Mouse (Mus musculus) layer of hippocampus, adult 9-10 months (tissue): ENCODE data around the gene Col5a1.

Source experiments
- DNase-seq: peaks from one replicate; pipeline ENCODE4 v3.0.0; 2022; ENCODE audit warnings: low spot score

Col5a1 gene

DNA sequence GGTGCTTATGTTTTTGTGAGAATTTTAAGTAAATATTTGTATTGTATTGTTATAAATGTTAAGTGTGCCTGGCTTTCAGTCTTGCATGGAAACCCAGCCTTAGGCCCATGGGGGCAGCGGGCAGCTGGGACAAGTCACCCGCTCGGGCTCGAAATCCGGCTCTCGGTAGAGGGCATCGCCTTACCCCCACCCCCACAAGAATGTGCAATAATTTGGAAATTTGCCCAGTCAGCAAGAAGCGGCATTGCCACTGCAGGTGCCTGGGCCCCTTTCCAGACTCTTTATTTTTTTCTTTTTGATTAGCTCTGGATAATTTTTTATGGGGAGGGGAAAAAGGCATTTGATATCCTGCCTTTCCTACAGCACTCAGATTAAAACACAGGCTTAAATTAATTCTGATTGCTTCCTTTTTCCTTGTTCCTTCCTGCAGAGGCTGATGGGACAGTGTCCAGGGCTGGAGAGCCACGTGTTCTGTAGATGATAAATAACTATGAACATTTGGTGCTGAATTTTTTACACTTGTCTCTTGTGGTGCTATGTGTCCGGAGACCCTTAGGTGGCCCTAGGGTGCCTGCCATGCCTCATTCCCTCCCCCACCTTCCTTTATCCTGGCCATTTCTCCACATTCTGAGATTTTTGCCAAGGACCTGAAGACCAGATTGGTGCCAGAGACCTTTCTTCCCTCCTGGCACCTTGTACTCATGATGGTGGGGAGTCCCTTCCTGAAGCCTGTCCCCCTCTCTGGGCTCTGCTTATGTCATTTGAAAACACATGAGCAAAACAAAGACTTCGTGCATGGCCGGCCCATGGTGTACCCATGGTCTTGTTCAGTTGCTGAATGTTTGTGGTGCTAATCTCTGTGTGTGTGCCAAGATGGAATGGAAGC, 151.5 kb downstream of the Col5a1 start:
- no peak for DNase-seq

DNA sequence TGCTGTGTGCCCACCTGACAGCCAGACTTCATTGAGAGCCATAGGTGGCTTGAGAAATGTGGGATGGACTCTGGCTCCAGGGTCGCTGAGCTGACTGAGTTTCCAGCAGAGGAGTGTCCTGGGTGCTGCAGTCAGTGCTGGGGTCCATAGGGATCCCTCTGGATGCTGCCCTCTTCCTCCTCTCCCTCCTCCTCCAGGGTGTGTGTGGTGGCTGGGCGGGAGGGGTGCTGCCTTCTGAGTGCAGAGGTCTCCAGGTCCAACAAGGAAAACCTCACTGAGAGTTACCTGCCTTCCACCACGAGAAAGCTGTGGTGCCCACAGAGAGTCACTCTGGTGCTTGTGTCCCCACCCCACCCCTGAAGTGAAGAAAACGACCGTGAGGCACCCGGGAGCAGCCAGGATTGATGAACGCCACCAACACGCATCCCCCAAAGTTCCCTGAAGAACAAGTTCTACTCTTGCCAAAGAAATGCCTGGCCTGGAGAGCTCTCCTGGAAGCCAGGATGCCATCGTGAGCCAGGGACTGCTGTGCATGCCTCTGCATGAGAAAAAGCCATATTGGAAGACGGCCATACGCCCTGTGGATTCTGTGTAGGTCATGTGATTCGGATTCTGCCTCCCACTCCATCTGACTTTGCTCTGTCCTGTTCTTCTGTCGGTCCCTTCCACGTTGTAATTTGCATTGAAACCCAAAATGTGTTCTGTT, 152.3 kb downstream of the Col5a1 start:
- DNase-seq: peak; percentile 25

DNA sequence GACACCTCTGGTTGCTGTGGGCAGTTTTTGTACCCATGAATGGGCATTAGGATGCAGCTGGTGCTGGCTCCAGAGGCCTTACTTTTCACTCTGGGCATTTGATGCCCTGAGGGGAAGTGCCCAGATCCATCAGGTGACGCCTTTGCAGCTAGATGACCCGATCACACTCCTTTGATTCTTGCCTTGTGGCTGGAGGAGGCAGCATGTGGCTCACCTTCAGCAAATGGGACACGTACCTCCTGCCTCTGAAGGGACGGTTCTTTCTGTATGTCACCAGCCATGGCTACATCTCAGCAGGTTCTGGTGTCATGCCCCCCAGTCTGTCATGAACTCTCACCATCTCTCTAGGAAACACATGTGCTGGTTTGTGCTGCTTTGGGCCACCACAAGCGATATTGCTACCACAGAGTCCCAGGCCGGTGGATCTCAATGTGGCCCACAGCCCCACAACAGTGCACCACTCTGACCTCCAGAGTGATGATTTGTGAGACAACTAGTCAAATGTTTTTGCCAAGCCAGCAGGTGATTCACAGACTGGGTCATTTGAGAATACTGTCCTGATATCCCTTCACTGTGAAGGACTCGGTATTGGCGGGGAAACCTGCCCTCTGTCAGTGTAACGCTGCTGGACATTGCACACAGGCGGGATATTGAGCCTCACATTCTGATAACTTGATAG, 153.6 kb downstream of the Col5a1 start:
- DNase-seq: no peak

DNA sequence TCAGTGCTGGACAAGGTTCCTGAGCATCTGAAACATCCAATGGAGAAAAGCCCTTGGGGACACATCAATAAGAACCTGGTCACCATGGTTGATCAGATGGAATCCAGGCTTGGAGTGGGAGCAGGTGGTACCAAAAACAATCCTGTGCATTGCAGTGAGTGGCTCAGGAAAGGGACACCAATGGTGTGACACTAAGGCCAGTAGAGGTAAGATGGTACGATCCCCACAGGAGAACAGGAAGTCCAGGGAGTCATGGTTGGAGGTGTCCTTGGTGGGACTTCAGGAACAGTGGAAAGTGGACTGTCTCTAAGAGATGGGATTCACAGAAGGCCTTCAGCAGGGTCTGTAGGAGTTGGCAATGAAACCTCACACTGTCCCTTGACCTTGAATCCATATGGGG, 154.2 kb downstream of the Col5a1 start:
- DNase-seq: no peak

DNA sequence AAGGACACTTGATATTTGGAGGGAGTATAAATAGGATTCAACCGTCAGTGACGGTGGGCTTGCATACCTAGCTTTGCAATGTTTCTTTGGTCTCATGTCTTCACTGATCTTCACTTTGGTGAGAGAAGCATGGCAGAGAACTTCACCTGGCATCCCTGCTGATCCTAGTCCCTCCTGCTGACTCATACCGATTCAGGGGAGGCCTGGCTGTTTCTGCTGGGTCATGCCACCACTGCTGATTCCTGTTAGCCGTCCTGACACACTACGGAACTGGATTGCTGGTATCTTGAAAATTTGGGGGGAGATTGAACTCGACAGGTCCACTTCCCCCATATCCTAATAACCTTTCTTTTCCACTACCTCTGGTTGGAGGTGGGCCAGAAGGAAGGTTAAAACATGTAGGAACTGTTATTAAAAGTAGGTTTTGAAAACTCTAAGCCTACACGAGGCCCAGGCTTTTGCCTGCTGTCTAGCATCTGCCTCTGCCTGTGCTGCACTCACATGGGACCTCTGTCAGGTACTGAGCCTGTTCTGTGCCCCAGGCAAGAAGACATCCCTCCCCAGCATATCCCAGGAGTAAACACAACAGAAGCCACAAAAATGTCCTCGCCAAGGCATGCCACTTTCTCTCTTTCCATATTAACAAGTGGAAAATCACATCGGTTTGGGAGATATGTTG, 158.8 kb downstream of the Col5a1 start:
- no peak for DNase-seq

DNA sequence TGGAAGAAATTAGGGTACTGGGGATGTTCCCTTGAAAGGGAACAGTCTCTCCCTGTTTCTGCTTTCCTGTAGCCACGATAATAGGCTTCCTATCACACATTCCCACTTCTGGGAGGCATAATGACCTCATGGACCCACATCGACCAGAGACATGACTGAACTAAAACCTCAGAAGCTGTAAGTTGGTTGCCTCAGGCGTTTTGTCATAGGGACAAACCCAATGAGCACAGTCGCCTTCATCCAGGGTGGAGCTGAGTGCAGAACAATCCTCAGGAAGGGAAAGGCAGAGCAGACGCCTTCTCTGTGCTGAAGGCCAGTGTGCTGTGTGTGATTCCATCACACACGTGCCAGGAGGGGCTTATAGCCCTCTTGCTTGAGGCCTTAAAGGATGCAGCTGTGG, 160.1 kb downstream of the Col5a1 start:
- no peak for DNase-seq

DNA sequence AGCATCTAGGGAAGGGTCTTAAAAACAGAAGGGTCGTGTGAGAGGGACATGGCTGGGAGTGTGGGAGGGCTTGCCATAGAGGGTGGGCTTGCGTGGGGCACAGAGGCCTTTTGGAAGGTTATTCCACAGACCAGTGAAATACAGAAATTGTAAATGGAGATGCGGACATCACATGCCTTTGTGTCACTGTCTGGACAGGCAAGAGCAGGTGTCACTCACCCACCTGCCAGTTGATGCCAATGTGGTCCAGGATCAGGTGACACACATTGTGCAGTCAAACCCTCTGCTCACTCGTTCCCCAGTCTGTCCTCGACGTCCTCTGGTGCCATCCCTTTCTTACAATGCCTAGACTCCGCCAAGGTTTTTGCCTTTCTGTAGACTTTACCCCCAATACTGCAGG, 160.9 kb downstream of the Col5a1 start:
- DNase-seq: no peak

DNA sequence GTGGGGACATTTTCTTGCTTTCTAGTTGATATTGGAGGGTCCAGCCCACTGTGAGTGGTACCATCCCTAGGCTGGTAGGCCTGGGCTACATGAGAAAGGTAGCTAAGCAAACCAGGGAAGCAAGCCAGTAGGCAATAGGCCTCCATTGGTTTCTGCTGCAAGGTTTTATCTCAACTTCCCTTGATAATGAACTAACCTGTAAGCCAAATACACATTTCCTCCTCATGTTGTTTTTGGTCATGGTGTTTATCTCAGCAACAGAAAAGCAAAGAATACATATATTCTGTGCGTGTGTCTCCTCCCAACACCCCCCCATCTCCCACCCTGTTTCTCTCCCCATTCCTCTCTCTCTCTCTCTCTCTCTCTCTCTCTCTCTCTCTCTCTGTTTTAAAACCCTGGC, 173.7 kb downstream of the Col5a1 start:
- DNase-seq: no peak

DNA sequence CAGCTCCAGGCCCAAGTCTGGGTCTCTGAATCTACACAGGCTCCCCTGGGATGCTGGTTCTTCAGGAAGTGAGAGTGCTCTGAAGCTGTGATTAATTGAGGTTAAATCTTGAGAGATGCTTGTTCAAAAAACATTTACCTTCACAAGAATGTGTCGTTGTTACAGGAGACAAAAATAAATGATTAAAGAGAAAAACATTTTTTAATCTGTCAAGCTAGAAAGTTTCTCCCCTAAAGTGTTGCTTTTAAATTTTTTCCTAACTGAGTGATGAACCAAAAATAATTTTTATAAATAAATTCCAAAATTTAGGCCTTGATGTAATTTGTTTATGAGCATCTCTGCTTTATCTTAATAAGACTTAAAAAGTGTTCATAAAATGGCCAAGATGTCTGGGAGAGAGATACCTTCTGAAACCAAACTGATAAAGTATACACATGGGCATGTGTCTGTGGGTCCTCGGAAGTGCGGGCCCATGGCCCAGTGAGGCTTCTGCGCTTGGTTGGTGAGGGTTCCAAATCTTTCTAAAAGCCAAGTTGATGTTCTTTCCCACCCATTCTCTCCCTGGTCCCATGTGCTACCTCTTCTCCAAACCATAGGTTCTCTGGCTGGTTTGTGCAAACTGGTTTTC, 177.6 kb downstream of the Col5a1 start:
- DNase-seq: no peak

DNA sequence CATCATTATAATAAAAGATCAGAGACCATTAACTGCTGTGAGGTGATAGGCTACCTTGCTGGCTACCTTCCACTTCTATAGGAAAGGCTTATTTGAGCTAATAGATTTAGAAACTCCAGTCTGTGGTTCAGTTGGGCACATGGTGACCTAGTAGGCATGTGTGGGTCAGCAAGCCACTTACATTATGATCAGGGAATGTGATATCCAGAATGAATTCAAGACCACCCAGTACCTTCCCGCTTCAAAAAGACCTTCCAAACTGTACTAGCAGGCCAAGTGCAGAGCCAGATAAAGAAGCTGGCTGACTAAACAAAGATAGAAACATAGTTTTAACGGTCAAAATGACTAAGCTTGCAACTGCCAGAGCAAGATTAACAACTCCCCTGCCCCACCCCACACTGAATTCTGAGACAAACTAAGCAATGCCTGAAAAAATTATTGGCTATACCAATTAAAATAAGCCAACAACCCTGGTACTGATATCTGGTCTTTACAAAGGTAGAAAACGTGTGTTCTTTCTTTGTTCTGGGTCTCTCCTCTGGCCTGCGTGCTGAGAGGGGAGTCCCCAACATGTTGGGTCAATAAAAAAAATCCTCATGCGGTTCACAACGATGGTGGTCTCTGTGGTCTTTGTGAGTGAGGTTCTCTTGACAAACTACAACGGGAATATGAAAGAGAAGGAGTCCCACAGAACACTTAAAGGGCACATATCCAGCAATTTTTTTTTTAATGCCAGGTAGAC, 178.3 kb downstream of the Col5a1 start:
- no peak for DNase-seq

DNA sequence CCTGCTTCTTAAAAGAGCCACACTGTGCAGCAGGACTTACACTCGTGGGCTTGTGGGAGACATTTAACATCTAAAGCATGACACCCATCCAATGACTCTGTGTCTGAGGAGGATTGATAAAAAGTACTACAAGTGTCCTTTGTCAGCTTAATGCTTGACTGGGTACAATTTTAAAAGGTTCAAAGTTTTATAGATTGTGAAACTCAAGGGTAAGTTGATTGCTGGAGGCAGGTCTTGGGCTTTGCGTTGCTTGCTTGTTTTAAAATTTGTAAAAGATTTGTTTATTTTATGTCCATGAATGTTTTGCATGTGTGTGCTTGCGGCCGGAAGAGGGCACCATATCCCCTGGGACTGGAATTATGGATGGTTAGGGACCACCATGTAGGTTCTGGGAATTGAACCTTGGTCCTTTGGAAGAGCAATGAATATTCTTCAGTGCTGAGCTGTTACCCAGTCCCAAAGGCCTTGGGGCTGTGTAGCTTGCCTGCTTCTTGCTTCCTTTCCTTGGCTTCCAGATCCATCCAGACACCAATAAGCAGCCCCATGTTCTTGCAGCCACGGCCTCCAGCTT, 178.9 kb downstream of the Col5a1 start:
- no peak for DNase-seq

DNA sequence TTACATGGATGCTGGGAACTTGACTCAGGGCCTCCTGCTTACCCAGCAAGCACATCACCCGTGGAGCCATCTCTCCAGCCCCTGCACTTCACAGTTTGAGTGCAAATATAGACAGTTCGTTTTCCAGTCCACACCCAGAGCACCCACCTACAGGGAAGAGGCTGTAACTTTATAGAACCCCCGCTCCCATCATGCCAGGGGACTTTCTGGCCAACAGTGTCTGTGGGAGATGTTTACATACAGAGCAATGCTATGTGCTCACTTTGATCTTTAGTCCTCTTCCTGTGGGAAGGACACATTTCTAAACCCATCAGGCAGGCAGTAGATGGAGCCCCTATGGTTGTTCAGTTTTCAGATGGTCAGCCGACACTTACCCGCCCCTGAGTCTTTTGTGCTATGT, 180.5 kb downstream of the Col5a1 start:
- no peak for DNase-seq

DNA sequence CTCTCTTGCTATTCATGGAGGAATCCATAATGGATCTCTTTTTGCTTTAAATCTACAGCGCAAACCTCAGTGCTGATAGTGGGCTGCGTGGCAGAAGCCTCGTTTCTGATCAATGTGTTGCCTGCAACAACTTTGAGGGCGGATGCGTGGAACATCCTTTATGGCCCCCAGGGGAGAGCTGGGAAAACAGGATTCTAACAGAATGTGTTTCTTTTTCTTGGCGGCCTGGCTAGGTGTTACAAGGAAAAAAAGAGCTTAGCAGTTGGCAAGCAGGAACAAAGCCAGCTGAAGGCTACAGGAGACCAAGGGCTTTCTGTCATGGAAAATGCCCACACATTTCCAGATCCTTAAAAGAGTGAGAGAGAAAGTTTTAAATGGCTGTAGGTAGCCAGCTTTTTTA, 180.9 kb downstream of the Col5a1 start:
- peak; percentile 21 for DNase-seq

DNA sequence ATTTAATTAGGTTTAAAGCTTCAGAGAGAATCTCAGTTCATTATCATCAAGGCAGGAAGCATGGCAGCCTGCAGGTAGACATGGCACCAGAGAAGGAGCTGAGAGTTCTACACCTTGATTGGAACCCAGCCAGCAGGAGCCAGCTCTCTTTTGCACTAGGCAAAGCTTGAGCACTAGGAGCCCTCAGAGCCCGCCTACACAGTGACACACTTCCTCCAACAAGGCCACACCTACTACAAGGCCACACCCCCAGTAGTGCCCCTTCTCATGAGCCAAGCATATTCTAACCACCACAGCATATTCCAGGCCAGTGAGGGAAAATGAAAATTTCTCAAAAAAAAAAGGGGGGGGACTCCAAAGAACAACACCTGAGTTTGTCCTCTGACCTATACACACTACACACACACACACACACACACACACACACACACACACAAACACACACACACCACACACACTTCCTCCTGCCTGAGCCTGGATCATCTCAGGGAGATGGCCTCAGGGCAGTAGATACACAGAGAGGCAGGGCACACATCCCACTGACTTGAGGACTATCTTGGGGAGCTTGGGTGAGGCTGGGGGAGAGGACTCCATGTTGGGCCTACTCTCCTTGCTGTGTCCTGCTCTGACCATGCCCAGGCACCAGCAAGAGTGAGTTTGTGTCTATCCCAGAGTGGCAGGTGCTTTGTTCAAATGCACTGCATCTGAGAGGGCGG, 181.8 kb downstream of the Col5a1 start:
- DNase-seq: no peak

DNA sequence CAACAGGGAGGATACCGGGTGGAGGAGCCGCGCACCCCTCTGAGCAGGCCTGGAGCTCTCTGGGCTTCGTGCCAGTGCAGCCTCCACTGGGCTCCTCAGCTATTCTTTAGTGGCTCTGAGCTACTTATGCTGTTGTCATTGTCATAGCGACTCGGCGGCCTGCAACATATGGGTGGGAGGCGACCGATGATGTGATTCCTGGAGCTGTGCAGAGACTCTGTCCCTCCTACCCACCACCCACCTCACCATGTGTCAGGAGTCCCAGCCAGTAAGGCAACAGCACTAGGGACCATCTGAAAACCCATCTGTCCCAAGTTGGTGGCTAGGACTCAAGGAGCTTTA, 182.3 kb downstream of the Col5a1 start:
- peak; percentile 81 for DNase-seq

DNA sequence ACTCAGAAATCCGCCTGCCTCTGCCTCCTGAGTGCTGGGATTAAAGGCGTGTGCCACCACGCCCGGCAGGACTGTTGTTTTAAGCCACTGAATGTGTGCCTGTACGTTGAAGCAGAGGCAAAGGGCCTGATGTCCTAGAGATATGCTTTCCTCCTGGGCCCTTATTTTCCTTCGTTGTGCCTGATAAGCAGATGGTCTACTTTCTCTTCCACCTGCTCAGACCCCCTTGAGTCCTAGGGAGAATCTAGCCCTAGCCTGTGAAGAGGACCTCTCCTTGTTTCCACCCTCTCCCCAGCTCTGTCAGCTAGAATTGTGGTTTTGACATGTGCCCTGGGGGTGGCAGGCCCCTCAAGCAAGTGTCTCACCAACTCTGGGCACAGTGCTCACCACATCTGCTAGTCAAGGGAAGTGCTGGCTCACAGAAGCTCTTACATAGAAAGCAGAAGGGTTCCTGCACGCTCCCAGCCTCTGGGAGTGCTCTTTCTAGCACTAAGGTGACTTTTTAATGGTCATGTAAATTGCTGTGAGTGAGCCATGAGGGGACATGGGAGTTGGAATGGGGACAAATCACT, 189.5 kb downstream of the Col5a1 start:
- no peak for DNase-seq

DNA sequence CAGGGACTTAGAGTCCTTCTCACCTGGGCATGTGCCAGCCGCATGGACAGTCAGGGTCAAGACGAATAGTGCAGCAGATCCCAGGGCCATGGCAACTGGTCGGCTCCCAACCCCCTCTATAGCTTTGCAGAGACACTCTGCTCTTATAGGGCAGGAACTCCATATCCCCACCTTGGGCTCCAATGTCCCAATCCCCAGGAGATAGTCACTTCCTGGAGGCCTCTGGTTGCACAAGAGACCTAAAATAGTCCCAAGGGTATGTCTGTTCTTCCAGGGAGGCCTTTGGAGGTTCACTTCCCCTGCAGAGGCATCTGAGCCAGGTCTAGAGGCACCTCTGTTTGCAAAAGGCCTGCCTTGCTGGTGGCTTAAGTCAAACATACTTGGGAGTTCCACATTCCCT, 198.5 kb downstream of the Col5a1 start, which contains the start of gene Fcnb:
TSS of gene Fcnb (minus strand) at position 118 of the 400 bp plus-strand sequence.
- no peak for DNase-seq

DNA sequence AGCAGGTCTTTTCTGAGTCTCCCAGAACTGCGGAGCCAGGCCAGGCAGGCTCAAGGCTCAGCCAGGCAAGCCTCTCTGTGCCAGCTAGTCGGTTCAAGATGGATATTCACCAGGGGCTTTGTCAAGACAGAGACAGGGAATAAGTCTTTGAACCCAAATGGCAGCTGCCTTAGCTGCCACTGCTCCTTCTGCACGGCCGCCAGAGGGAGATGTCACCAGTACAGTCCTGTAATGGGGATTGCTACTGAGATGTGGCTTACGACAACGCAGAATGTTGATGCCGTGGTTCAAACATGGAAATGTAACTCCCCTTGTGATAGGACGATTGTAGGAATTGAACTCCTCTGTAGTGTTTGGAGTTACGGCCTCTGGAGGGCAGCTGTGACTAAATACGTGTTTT, 199.9 kb downstream of the Col5a1 start:
- DNase-seq: no peak

DNA sequence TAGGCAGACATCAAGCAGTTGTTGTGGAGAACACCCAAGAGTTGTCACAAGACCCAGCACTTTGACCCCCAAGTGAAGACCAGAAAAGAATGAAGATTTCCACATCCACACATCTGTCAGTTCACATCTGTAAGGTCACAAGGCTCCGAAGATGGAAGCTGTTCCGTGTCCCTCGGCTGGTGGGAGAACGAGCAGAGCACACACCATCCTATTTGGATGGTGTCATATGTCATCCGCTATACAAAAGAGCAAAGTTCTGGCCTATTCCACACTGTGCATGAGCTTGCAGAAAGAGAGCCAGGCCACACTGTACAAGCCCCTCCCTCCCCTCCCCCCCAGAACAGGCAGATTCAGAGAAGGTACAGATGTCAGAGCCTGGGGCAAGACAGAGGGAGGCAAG, 202.9 kb downstream of the Col5a1 start:
- DNase-seq: no peak
